Mouse (Mus musculus) natural killer cell, adult 2 months (primary cell): Measurements from ENCODE around the gene Ldlrad3.

ENCODE experiments used
- DNase-seq, 2 experiments: peaks; one replicate each; pipeline ENCODE4 v3.0.0; 2022; ENCODE audit warnings: low spot score in 2 of 2

Gene Ldlrad3

DNA sequence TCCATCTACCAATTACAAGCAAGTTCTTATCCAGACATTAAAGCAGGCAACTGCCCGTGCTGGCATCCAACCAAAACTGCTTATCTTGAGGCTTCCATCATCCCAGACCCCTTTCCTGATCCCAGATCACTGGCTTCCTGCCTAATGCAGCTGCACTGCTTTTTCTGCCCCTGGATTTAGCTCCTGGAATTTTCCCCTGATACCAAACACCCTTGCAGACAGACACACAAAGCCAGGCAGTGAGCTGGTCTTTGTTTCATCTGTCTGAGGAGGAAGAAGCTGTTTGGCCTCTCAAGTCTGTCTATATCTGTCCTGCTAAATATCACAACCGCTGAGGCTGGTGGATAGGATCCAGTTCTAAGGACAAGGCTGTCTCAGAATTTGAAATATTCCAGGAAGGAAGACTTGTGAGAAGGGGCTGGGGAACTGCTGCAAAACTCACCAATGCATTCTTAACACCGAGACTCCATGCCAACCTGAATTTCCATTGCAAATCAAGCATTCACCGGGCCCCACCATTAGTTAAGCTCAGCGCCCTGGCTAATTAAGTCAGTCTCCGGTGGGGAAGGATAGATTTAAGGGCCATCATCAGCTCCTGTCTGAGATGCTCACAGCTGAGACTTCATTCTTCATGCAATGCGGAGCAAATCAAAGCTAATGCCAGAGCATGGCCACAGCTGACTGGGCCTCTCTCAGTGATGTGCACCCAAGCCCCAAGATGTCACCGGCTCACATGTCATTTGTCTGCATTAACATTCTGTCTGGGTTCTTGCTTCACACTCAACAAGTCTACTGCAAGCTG lies 183.0 kb downstream of the Ldlrad3 start:
- DNase-seq: no peak

DNA sequence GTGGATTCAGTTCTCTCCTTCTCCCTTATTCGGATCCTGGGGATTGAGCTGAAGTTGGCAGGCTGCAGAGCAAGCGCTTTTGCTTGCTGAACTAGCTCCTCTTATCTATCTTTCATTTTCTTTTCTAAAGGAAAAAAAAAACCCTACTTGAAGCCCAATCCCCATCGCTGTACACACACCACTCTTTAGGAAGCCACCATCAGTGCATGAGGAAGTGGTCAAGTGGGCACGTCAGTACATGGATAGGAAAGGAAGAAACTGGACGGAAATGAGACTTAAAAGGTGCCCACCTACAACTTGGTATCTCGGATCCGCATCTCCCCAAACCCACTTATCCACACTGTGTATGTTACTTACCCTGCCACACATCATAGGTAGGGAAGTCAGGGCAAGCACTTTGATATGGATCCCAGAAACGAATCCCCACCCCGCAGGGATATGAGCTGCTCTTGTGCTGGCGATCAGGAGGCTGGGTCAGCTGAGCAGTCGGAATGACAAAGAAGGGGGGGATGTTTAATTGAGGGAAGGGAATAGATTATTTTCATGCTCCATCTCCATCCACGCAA lies 183.7 kb downstream of the Ldlrad3 start:
- no peak for DNase-seq

DNA sequence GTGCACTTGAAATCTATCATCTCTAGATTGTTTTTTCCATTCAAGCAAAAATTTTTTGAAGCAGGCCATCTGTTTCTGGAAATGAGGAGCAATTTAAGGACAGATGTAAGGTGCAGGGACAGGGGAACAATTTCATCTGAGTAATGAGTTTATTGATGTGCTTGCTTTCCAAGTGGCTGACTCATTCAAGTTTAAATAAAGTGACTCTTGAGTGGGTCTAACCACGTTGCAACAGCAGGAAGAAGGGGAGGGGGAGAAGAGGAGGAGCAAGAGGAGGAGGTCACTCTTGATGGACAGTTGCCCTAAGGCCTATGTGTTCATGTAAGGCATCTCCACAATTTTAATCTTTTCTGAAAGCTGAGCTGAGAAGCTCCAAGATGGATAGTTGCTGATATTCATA lies 184.5 kb downstream of the Ldlrad3 start:
- no peak for DNase-seq

- DNase-seq: no peak
These were observed 187.1 kb downstream of the Ldlrad3 start for GRCm38 (mm10) chr2:101998911-101999572.

- no peak for DNase-seq
These were observed 189.2 kb downstream of the Ldlrad3 start for GRCm38 (mm10) chr2:101997013-101997412.

GRCm38 (mm10) chr2:101992574-101993310 lies 193.4 kb downstream of the Ldlrad3 start:
- DNase-seq: peak; percentile 5 to 28

- DNase-seq: no peak
These were observed 194.5 kb downstream of the Ldlrad3 start for GRCm38 (mm10) chr2:101991726-101992125.

GRCm38 (mm10) chr2:101986344-101987087 lies 199.7 kb downstream of the Ldlrad3 start:
- no peak for DNase-seq

GRCm38 (mm10) chr2:101983853-101984543 lies 202.2 kb downstream of the Ldlrad3 start:
- no peak for DNase-seq

- DNase-seq: no peak
These were observed 202.9 kb downstream of the Ldlrad3 start for GRCm38 (mm10) chr2:101983082-101983852.

- no peak for DNase-seq
These were observed 204.2 kb downstream of the Ldlrad3 start for GRCm38 (mm10) chr2:101981964-101982498.

DNA sequence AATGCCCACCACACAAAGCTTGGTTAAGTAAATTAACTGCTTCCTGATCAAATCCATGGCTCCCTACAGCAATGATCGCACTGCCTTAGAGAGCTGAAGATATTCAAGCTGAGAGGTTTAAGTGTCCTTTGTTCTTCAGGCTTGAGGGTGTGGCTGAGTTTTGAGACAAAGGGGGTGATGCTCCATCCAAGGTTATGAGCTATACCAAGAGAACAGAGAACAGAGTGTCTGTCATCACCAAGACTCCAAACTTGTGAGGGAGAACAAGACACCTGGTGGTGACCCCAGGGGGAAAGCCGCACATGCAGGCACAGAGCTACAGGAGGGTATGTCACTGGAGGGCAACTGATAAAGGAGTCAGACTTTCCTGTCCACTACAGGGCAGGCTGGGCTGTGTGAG lies 205.0 kb downstream of the Ldlrad3 start:
- no peak for DNase-seq

GRCm38 (mm10) chr2:101980456-101980947 lies 205.7 kb downstream of the Ldlrad3 start:
- DNase-seq: no peak

DNA sequence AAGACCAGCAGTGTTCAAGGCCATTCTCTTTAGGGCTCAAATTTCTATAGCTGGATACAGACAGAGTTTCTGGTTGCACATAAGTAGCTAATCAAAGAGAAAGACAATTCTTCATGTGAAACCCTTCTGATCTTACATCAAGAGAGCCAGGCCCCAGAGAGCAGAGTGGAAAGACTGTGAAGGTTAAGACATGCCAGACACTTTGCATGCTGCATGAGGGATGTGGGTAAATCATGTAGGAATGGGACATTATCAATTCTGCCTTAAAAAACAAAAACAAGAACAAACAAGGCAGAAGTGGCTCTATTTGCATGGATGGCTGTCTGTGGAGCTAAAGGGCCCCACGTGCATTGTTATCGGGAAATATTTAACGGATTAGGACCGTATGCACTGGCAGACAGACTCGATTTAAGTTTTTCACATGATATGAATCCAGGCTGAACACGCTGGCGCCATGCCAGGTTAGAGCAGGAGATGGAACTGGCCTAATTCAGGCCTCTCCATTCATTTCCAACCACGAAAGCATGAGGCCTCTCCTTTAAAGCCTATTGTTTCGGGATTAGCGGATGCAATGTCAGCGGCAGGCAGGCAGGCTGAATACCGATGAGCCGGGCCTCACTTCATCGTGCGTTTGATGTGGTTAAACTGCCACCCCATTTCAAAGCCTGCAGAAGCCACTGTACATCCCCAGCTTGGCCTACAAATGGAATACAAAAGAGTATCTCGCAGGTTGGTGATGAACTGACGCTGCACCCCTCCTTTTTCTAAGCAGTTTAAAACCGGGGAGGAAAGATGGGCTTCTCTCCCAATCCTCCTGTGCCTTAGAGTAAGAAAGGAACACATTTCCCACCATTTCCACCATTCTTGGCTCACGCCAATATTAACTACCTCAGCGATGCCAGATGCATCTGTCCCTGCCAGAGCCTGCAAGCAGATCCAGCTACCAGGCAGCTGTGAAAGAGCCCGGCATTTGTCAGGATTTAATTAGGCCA lies 207.4 kb downstream of the Ldlrad3 start:
- DNase-seq: peak; percentile 2 to 4

GRCm38 (mm10) chr2:101976399-101977064 lies 209.7 kb downstream of the Ldlrad3 start:
- DNase-seq: no peak

DNA sequence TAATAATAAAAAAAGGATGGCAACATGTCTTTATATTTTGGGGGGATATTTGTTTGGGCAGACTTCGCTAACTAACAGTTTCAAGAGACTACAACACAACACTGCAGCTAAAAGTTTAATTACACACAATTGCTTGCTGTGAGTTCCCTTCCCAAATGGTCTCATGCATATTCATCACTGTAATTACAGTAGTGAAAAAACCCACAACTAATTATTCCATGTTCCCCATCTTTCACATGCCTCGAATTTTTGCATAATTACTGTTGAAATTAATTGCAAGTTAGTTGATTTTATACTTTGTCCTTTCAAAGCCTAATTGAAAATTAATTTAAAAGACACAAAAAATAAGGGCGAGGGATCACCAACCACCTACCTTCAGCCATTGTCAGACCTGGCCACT lies 212.4 kb downstream of the Ldlrad3 start:
- DNase-seq: no peak

DNA sequence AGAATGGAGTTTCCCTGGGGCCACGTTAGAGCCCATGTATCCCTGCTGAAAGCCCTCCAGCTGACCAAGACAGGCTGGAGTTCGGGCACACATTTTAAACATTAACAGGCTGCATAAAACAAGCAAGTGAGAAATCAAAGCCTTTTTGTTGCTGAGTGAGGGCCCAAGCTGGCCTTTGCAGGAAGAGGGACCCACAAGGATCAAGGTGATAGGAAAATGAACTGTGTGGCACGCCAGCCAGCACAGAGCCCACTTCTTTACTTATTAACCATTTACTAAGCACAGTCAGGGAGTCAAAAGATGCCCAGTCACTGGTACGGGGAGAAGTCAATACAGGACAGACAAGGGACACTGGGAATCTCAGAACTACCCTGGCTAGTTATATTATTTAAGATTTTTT lies 218.6 kb downstream of the Ldlrad3 start:
- DNase-seq: no peak

DNA sequence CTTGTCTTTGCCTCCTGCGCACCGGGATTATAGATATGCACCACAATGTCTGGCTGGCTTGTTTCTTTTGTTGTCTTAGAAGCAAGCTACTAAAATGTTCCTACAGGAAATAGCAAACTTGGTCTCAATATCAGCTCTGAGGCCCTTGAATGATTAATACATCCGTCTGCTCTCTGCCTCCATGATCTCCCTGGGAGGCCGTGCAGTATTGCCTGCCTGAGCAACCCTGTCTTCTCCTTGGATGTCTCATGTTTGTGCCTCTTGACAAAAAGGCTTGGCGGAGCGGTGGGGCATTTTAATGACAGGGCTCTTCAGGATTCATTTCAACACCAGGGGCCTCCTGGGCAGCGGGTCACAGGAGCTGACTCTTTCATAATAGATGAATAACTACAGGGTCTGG lies 219.0 kb downstream of the Ldlrad3 start:
- DNase-seq: no peak
